Mouse (Mus musculus) limb, embryonic 11.5 days (tissue): ENCODE measurements around the gene Lcn12. TPM values are rescaled to one million over a fixed set of nuclear protein-coding genes. Genes with fewer than 3 reads are reported as not detected.

Source experiments
- ATAC-seq: fragments of 200-750 bp; cut with Nextera tagmentation; 2 replicates; pipeline ENCODE4 v1.8.0; 2017; ENCODE audit warnings: low read depth; ENCODE audit not compliant: insufficient number of reproducible peaks, low FRiP score, low TSS enrichment
- DNase-seq: peaks from one replicate; pipeline ENCODE4 v3.0.0-alpha.2; 2015; ENCODE audit warnings: low spot score
- H3K27ac ChIP-seq: fragments of 300-500 bp; sonication (generic); replicated peaks from 2 replicates; pipeline ENCODE4 v1.5.1; 2014; ENCODE audit warnings: low read depth, mild to moderate bottlenecking, low read length
- H3K27me3 ChIP-seq: fragments of 300-500 bp; sonication (generic); 2 replicates; pipeline ENCODE4 v1.6.1; 2014; ENCODE audit warnings: mild to moderate bottlenecking, low read length, mixed read lengths; ENCODE audit not compliant: control insufficient read depth, insufficient read depth
- H3K36me3 ChIP-seq: fragments of 300-500 bp; sonication (generic); 2 replicates; pipeline ENCODE4 v1.6.1; 2014; ENCODE audit warnings: mild to moderate bottlenecking, low read length, moderate library complexity, mixed read lengths; ENCODE audit not compliant: control insufficient read depth, insufficient read depth
- H3K4me1 ChIP-seq: fragments of 300-500 bp; sonication (generic); 2 replicates; pipeline ENCODE4 v1.6.1; 2014; ENCODE audit warnings: low read length, mixed read lengths; ENCODE audit not compliant: control insufficient read depth, insufficient read depth
- H3K4me2 ChIP-seq: fragments of 300-500 bp; sonication (generic); 2 replicates; pipeline ENCODE4 v1.6.1; 2014; ENCODE audit warnings: low read depth, mild to moderate bottlenecking, moderate library complexity; ENCODE audit not compliant: severe bottlenecking
- H3K4me3 ChIP-seq: fragments of 300-500 bp; sonication (generic); 2 replicates; pipeline ENCODE4 v1.5.1; 2014; ENCODE audit warnings: low read depth, low read length
- H3K9ac ChIP-seq: fragments of 300-500 bp; sonication (generic); 2 replicates; pipeline ENCODE4 v1.6.1; 2014; ENCODE audit warnings: mild to moderate bottlenecking, low read length
- H3K9me3 ChIP-seq: fragments of 300-500 bp; sonication (generic); 2 replicates; pipeline ENCODE4 v1.6.1; 2016; ENCODE audit warnings: low read length; ENCODE audit not compliant: control insufficient read depth
- WGBS: fragments of 180-500 bp; shearing (Covaris S2); extraction: QIAGEN DNeasy Blood & Tissue Kit; methylation state at CpG from one replicate; pipeline ENCODE4 v1.1.7; 2014; 5-methylcytosine and 5-hydroxymethylcytosine counted together
- polyA plus RNA-seq: library from polyadenylated mRNA; unstranded; fragments of >200 nt; fragmentation: Nextera tagmentation; extraction: Ambion mirVana; gene quantifications from 2 replicates; pipeline ENCODE4 v1.2.1, GENCODE M21; 2014

Gene Lcn12
- polyA plus RNA-seq, 1 experiment from 2014 or later = not detected

- peak; percentile 7; the same call in 1 of the 2 replicates for ATAC-seq
- 71% methylated on average over 6 of the region's 6 CpGs for WGBS
- DNase-seq = no peak
Measured at GRCm38 (mm10) chr2:25500071-25500575, 6.4 kb upstream of the Lcn12 start.

DNA sequence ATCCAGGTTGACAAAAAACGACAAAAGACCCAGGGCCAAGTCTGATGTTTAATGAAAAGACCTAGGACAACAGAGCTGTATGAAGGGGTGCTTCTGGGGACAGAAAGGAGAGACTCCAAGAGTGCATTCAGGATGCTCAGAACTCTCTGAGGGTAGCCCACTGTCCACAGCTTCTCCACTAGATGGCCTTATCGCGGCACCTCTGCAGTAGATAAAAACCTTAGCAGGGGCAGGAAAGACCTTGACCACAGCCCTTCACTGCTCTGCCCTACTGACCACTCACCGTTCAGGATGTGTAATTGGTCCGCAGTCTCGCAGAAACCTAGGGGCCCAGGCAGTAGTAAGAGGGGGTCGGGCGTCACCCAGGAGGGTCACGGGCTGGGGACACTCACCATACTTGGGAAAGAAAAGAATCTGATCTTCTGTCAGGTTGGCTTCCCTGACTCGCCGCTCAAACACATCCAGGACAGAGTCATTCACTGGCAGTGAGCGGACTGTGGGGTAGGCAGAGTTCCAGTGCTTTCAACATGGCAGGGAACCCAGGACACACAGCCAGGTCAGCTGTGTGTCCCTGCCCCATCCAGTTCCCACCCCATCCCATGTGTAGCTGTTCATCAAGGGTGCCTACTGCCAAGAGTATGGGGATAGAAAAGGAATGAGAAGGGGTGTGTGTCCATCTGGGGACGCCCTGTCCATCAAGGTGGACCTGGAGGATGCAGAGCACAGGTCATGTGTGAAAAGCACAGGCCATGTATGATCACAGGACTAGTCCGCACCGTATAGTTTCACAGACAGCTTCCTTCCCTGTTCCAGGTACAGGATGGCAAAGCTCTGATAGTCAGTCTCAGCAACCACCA, 5.1 kb upstream of the Lcn12 start:
- ATAC-seq = no peak
- DNase-seq = no peak
- Histone ChIP-seq H3K9ac (no peak overlapping the region), H3K9me3 (no peaks in the 10 kb centered on the region), H3K27ac (no peak overlapping the region), H3K4me1 (peaks cover 7% of the 10 kb centered on the region), H3K4me3 (no peak overlapping the region), H3K4me2 (no peak overlapping the region), H3K36me3 (peaks cover 3% of the 10 kb centered on the region; the same call in 1 of the 2 replicates), H3K27me3 (no peaks in the 10 kb centered on the region)
- 76% methylated on average over 15 of the region's 15 CpGs for WGBS

More at GRCm38 (mm10) chr2:25500071-25500575, 6.4 kb upstream of the Lcn12 start:
- H3K9me3 ChIP-seq = no peaks in the 10 kb centered on the region
- H3K27ac ChIP-seq = no peak overlapping the region
- no peaks in the 10 kb centered on the region for H3K27me3 ChIP-seq
- peak overlapping the region; percentile 62 for H3K4me3 ChIP-seq
- peak overlapping the region; percentile 56 for H3K9ac ChIP-seq
- peak overlapping the region; percentile 93 for H3K4me2 ChIP-seq
- H3K36me3 ChIP-seq = peaks cover 8% of the 10 kb centered on the region; the same call in 1 of the 2 replicates
- peaks cover 7% of the 10 kb centered on the region for H3K4me1 ChIP-seq

GRCm38 (mm10) chr2:25497846-25498575, 4.3 kb upstream of the Lcn12 start:
- H3K27ac ChIP-seq = no peak overlapping the region
- H3K27me3 ChIP-seq = no peaks in the 10 kb centered on the region
- DNase-seq (no peak), ATAC-seq (no peak)
- H3K4me1 ChIP-seq = peaks cover 7% of the 10 kb centered on the region
- H3K9me3 ChIP-seq = no peaks in the 10 kb centered on the region
- no peaks in the 10 kb centered on the region; the same call in 1 of the 2 replicates for H3K36me3 ChIP-seq
- no peak overlapping the region for H3K4me2 ChIP-seq
- WGBS = 53% methylated on average over 6 of the region's 6 CpGs
- no peak overlapping the region for H3K4me3 ChIP-seq
- no peak overlapping the region for H3K9ac ChIP-seq

DNA sequence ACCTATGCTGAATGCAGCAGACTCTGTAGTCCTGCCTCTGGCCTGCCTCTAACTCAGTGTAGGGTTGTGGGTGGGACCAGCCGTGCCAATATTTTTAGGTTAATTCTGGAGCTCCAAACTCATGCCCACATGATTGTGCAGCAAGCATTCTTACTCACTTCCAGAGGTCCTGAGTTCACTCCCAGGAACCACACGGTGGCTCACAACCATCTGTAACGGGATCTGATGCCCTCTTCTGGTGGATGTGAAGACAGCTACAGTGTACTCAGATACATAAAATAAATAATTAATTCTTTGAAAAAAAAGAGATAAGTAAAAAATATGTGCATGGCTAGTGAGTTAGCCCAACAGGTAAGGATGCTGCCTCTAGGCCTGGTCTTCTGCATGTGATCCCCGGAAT, 2.8 kb upstream of the Lcn12 start:
- no peaks in the 10 kb centered on the region for H3K36me3 ChIP-seq
- DNase-seq (no peak), ATAC-seq (no peak)
- no peak overlapping the region for H3K27ac ChIP-seq
- H3K9me3 ChIP-seq = no peaks in the 10 kb centered on the region
- H3K27me3 ChIP-seq = no peaks in the 10 kb centered on the region
- no peak overlapping the region for H3K4me2 ChIP-seq
- H3K4me1 ChIP-seq = peaks cover 3% of the 10 kb centered on the region
- 41% methylated on average over 4 of the region's 4 CpGs for WGBS
- H3K9ac ChIP-seq = no peak overlapping the region
- no peak overlapping the region for H3K4me3 ChIP-seq

DNA sequence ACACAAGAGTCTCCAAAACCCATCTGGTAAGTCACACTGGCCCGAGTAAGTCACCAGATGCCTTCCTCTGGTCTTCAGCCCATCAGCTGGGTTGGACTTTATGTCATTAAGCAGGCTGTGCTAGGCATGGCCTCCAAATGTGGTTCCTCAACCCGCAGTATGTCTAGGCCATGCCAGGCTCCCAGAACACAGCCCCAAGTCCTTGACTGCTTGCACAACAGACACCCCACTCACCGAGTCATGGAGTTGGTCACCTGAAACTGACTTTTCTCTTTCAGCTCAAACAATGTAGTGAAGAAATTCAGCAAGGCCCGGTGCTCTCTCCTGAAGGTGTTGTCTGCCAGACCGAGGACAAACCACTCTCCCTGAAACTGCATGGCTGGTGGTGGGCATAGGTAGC, 723 bp downstream of the Lcn12 start:
- no peak overlapping the region for H3K9ac ChIP-seq
- H3K36me3 ChIP-seq = no peaks in the 10 kb centered on the region
- no peak overlapping the region for H3K27ac ChIP-seq
- 81% methylated on average over 5 of the region's 5 CpGs for WGBS
- no peak overlapping the region for H3K4me2 ChIP-seq
- no peaks in the 10 kb centered on the region for H3K4me1 ChIP-seq
- no peaks in the 10 kb centered on the region for H3K27me3 ChIP-seq
- no peaks in the 10 kb centered on the region for H3K9me3 ChIP-seq
- no peak overlapping the region for H3K4me3 ChIP-seq
- ATAC-seq (no peak), DNase-seq (no peak)

DNA sequence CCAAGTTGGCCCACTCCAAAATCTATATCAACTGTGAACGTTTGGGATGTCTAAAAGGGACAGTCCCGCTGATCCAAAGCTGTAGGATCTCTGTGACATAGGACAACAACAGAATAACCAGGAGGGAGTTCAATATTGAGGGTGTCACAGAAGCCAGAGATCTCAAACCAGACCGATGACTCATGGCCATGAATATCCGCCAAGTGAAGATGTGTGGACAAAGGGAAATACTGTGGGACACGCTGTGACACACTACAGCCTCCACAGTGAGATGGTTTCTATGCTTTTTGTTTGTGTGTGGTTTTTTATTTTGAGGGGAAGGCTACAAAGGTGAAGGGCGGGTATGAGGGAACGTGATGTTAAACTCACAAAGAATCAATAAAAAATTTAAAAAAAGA, 5.0 kb downstream of the Lcn12 start:
- Histone ChIP-seq H3K36me3 (no peaks in the 10 kb centered on the region), H3K9me3 (no peaks in the 10 kb centered on the region), H3K27ac (no peak overlapping the region), H3K4me3 (no peak overlapping the region), H3K4me2 (no peak overlapping the region), H3K4me1 (no peaks in the 10 kb centered on the region), H3K9ac (no peak overlapping the region), H3K27me3 (no peaks in the 10 kb centered on the region)
- ATAC-seq (no peak), DNase-seq (no peak)
- 79% methylated on average over 7 of the region's 7 CpGs for WGBS

GRCm38 (mm10) chr2:25487965-25488670, 5.6 kb downstream of the Lcn12 start:
- H3K9me3 ChIP-seq = no peaks in the 10 kb centered on the region
- H3K27ac ChIP-seq = no peak overlapping the region
- no peaks in the 10 kb centered on the region for H3K27me3 ChIP-seq
- H3K4me3 ChIP-seq = no peak overlapping the region
- H3K9ac ChIP-seq = no peak overlapping the region
- no peak overlapping the region for H3K4me2 ChIP-seq
- H3K4me1 ChIP-seq = no peaks in the 10 kb centered on the region
- WGBS = 80% methylated on average over 6 of the region's 6 CpGs
- ATAC-seq = no peak
- no peak for DNase-seq
- no peaks in the 10 kb centered on the region for H3K36me3 ChIP-seq
